Mouse (Mus musculus) liver, adult 2 months (tissue): ENCODE results near the gene Rab4a. TPM values are rescaled to one million over a fixed set of nuclear protein-coding genes. Genes with fewer than 3 reads are reported as not detected.

Experiments
- DNase-seq: peaks from one replicate; pipeline ENCODE4 v3.0.0-alpha.2; 2011; ENCODE audit warnings: low read depth, low spot score; ENCODE audit errors: extremely low read depth
- H3K27ac ChIP-seq: fragments of 200-500 bp; replicated peaks from 2 replicates; pipeline ENCODE4 v1.5.1; 2012; ENCODE audit warnings: low read depth, mild to moderate bottlenecking, control low read depth, inconsistent platforms, low read length; ENCODE audit not compliant: insufficient read depth
- H3K27me3 ChIP-seq: fragments of 200-500 bp; 2 replicates; pipeline ENCODE4 v1.6.1; 2012; ENCODE audit warnings: mild to moderate bottlenecking, moderate library complexity, low read length, inconsistent platforms; ENCODE audit not compliant: control insufficient read depth, insufficient read depth
- H3K36me3 ChIP-seq: fragments of 200-500 bp; 2 replicates; pipeline ENCODE4 v1.6.1; 2012; ENCODE audit warnings: low read length, inconsistent platforms; ENCODE audit not compliant: control insufficient read depth, insufficient read depth
- H3K4me1 ChIP-seq: fragments of 200-500 bp; 2 replicates; pipeline ENCODE4 v1.6.1; 2011; ENCODE audit warnings: low read length; ENCODE audit not compliant: control insufficient read depth, insufficient read depth
- H3K4me3 ChIP-seq: fragments of 200-500 bp; 2 replicates; pipeline ENCODE4 v1.5.1; 2011; ENCODE audit warnings: low read depth, mild to moderate bottlenecking, control low read depth, low read length, moderate library complexity; ENCODE audit not compliant: insufficient read depth
- H3K79me2 ChIP-seq: fragments of 200-500 bp; 2 replicates; pipeline ENCODE4 v1.6.1; 2012; ENCODE audit warnings: inconsistent platforms, mild to moderate bottlenecking, low read length, moderate library complexity; ENCODE audit not compliant: control insufficient read depth, insufficient read depth
- H3K9ac ChIP-seq: fragments of 200-500 bp; 2 replicates; pipeline ENCODE4 v1.6.1; 2012; ENCODE audit warnings: low read depth, mild to moderate bottlenecking, control low read depth, inconsistent platforms, low read length
- CTCF ChIP-seq: fragments of 200-500 bp; IDR thresholded peaks from 2 replicates; pipeline ENCODE4 v1.5.1; 2011; ENCODE audit warnings: low read depth, low read length, control low read depth
- POLR2A ChIP-seq: fragments of 200-500 bp; IDR thresholded peaks from 2 replicates; pipeline ENCODE4 v1.6.1; 2011; ENCODE audit warnings: low read length, control low read depth; ENCODE audit not compliant: insufficient read depth; ENCODE audit errors: extremely low read depth
- WGBS: fragments of 180-500 bp; shearing (Covaris S2); methylation state at CpG from one replicate; pipeline ENCODE4 v1.1.7; 2018; 5-methylcytosine and 5-hydroxymethylcytosine counted together
- polyA plus RNA-seq: library from polyadenylated mRNA; depleted of rRNA; stranded (reverse); fragments of >200 nt; gene quantifications from 2 replicates; pipeline ENCODE4 v1.2.3, GENCODE M21; 2012
- total RNA-seq: library from RNA; depleted of rRNA; stranded (reverse); fragments of >200 nt; gene quantifications from 2 replicates; pipeline ENCODE4 v1.2.3, GENCODE M21; 2014

The Rab4a gene
- total and polyA plus RNA-seq, 2 experiments = 15.4 to 24.4 TPM

- no peak for DNase-seq
- TF ChIP-seq POLR2A = no peak
- TF ChIP-seq CTCF = no peak
- Histone ChIP-seq H3K4me3 (peak overlapping the region; percentile 79), H3K27ac (no peak overlapping the region), H3K36me3 (no peaks in the 10 kb centered on the region), H3K27me3 (no peaks in the 10 kb centered on the region), H3K79me2 (no peaks in the 10 kb centered on the region), H3K9ac (peak overlapping the region; percentile 66), H3K4me1 (0 out of 2 replicates have a peak, but pooled peaks cover 4% of the 10 kb centered on the region)
- whole genome bisulfite sequencing = 5% methylated on average over 17 of the region's 17 CpGs
These were observed 52.8 kb downstream of the Rab4a start for GRCm38 (mm10) chr8:123858574-123858940.

- no peaks in the 10 kb centered on the region for H3K36me3 ChIP-seq
- no peak overlapping the region for H3K27ac ChIP-seq
- H3K4me1 ChIP-seq = 0 out of 2 replicates have a peak, but pooled peaks cover 4% of the 10 kb centered on the region
- WGBS = under 1% methylated on average over 79 of the region's 79 CpGs
- H3K79me2 ChIP-seq = no peaks in the 10 kb centered on the region
- TF ChIP-seq POLR2A (no peak), CTCF (peak; percentile 34; the same call in 1 of the 2 replicates)
- peak overlapping the region; percentile 66 for H3K9ac ChIP-seq
- peak overlapping the region; percentile 79 for H3K4me3 ChIP-seq
- DNase-seq = peak; percentile 66
- H3K27me3 ChIP-seq = peaks cover 3% of the 10 kb centered on the region; the same call in 1 of the 2 replicates
These were observed 53.3 kb downstream of the Rab4a start for GRCm38 (mm10) chr8:123858941-123859647.

GRCm38 (mm10) chr8:123859648-123860259 lies 54.0 kb downstream of the Rab4a start, which contains the start of gene Ccsap:
TSS of gene Ccsap (minus strand) at chr8:123860209.
- Histone ChIP-seq H3K4me3 (peak within 1 kb of the TSS; percentile 79), H3K79me2 (no peaks in the 10 kb centered on the region), H3K27ac (no peak within 1 kb of the TSS), H3K9ac (peak within 1 kb of the TSS; percentile 70), H3K36me3 (no peaks in the 10 kb centered on the region), H3K4me1 (0 out of 2 replicates have a peak, but pooled peaks cover 4% of the 10 kb centered on the region), H3K27me3 (peaks cover 3% of the 10 kb centered on the region; the same call in 1 of the 2 replicates)
- 2% methylated on average over 48 of the region's 48 CpGs for WGBS
- no peak for TF ChIP-seq POLR2A
- DNase-seq = no peak

GRCm38 (mm10) chr8:123860386-123860785 lies 54.6 kb downstream of the Rab4a start:
- no peak for DNase-seq
- Histone ChIP-seq H3K79me2 (no peaks in the 10 kb centered on the region), H3K4me3 (no peak overlapping the region), H3K4me1 (0 out of 2 replicates have a peak, but pooled peaks cover 4% of the 10 kb centered on the region), H3K27me3 (peaks cover 3% of the 10 kb centered on the region; the same call in 1 of the 2 replicates), H3K36me3 (no peaks in the 10 kb centered on the region), H3K27ac (no peak overlapping the region), H3K9ac (no peak overlapping the region)
- WGBS = 67% methylated on average over 4 of the region's 4 CpGs
- TF ChIP-seq POLR2A = no peak
- TF ChIP-seq CTCF = no peak

- Histone ChIP-seq H3K27me3 (peaks cover 3% of the 10 kb centered on the region; the same call in 1 of the 2 replicates), H3K79me2 (no peaks in the 10 kb centered on the region), H3K27ac (no peak overlapping the region), H3K36me3 (no peaks in the 10 kb centered on the region), H3K9ac (no peak overlapping the region), H3K4me3 (no peak overlapping the region), H3K4me1 (no peaks in the 10 kb centered on the region)
- DNase-seq = no peak
- 65% methylated on average over 7 of the region's 7 CpGs for WGBS
- no peak for TF ChIP-seq CTCF
- no peak for TF ChIP-seq POLR2A
These were observed 60.0 kb downstream of the Rab4a start for GRCm38 (mm10) chr8:123865786-123866185.
